Mouse (Mus musculus) urinary bladder, postnatal 36 days (tissue): ENCODE results near the gene Rad54l.

Source experiments
- DNase-seq, 2 experiments: peaks; one replicate each; pipeline ENCODE4 v3.0.0; 2022; ENCODE audit warnings: low spot score in 2 of 2, mixed read lengths in 1 of 2

The Rad54l gene

GRCm38 (mm10) chr4:116073146-116073545, 50.3 kb downstream of the Rad54l start:
- DNase-seq = no peak

GRCm38 (mm10) chr4:116070116-116070515, 53.4 kb downstream of the Rad54l start:
- DNase-seq = no peak

- no peak for DNase-seq
These were observed 59.6 kb downstream of the Rad54l start for GRCm38 (mm10) chr4:116063855-116064254.

- DNase-seq = no peak
These were observed 64.3 kb downstream of the Rad54l start for GRCm38 (mm10) chr4:116059012-116059726.

GRCm38 (mm10) chr4:116057559-116057958, 65.9 kb downstream of the Rad54l start:
- DNase-seq = no peak

- peak; percentile 84 to 91 for DNase-seq
These were observed 70.0 kb downstream of the Rad54l start, which contains the start of gene Nsun4 for GRCm38 (mm10) chr4:116053399-116053961. Gene Nsun4, minus strand, starts transcription at chr4:116053876.

- peak in 1 of 2 experiments; percentile 24 for DNase-seq
These were observed 70.8 kb downstream of the Rad54l start for GRCm38 (mm10) chr4:116052526-116053293.

GRCm38 (mm10) chr4:116049211-116049610, 74.3 kb downstream of the Rad54l start:
- no peak for DNase-seq

- peak in 1 of 2 experiments; percentile 7 for DNase-seq
These were observed 75.2 kb downstream of the Rad54l start for GRCm38 (mm10) chr4:116048130-116048920.

- no peak for DNase-seq
These were observed 75.8 kb downstream of the Rad54l start for GRCm38 (mm10) chr4:116047681-116048080.

- DNase-seq = no peak
These were observed 76.9 kb downstream of the Rad54l start for GRCm38 (mm10) chr4:116046604-116047003.
